Mouse (Mus musculus): ENCODE measurements around the gene Apba2.

DNA sequence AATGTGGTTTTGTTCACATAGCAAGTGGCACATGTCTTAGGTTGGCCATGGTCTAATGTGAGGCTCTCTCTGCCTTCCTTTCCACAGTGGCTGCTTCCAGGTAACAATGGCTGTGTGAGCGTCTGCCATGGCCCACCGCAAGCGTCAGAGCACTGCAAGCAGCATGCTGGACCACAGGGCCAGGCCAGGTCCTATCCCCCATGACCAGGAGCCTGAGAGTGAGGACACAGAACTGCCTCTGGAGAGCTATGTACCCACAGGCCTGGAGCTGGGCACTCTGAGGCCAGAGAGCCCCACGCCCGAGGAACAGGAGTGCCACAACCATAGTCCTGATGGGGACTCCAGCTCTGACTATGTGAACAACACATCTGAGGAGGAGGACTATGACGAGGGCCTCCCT is 193.4 kb downstream of the Apba2 start:
- TF ChIP-seq CTCF (IDR thresholded peaks at IDR 0.05; ENCODE audit: insufficient read depth, low read depth, low read length), result no peak
- no peak for TF ChIP-seq POLR2A (IDR thresholded peaks at IDR 0.05; ENCODE audit: insufficient read depth, low read depth, low read length)

Data from olfactory bulb, adult 2 months (tissue).